Mouse (Mus musculus): ENCODE results near the gene Twf2. TPM values are rescaled to one million over a fixed set of nuclear protein-coding genes. Genes with fewer than 3 reads are reported as not detected.

The Twf2 gene
- polyA plus RNA-seq (2012; rRNA removed), result 24.4 and 29.7 TPM in 2 replicates

- WGBS, result 2% methylated on average over 61 of the region's 61 CpGs
- TF ChIP-seq POLR2A (IDR thresholded peaks at IDR 0.05; ENCODE audit: low read depth, low read length) (no peak), CTCF (conservative IDR thresholded peaks at IDR 0.05; ENCODE audit: insufficient read depth, insufficient read length, low read depth, low read length) (no peak)
- H3K27me3 ChIP-seq (replicated peaks; ENCODE audit: control insufficient read depth, insufficient read depth, low read length), result no peaks in the 10 kb centered on the region
- peak; percentile 95 for DNase-seq
- H3K27ac ChIP-seq (ENCODE audit: insufficient read depth, low read depth, low read length), result peak within 1 kb of the TSS; percentile 76
- H3K36me3 ChIP-seq (ENCODE audit: control insufficient read depth, insufficient read depth, low read length), result no peaks in the 10 kb centered on the region
- peak within 1 kb of the TSS; percentile 83 for H3K4me3 ChIP-seq (ENCODE audit: insufficient read depth, low read depth, low read length)
- H3K4me1 ChIP-seq (ENCODE audit: control insufficient read depth, insufficient read depth, low read length), result peaks cover 12% of the 10 kb centered on the region
Observed at GRCm38 (mm10) chr9:106202819-106203636, at the start of gene Twf2. Gene Twf2, plus strand, starts transcription at chr9:106203108.

- no peak for TF ChIP-seq POLR2A (IDR thresholded peaks at IDR 0.05; ENCODE audit: low read depth, low read length)
- no peak for TF ChIP-seq CTCF (conservative IDR thresholded peaks at IDR 0.05; ENCODE audit: insufficient read depth, insufficient read length, low read depth, low read length)
- Histone ChIP-seq H3K4me1 (ENCODE audit: control insufficient read depth, insufficient read depth, low read length) (peaks cover 15% of the 10 kb centered on the region; the same call in 1 of the 2 replicates), H3K27me3 (replicated peaks; ENCODE audit: control insufficient read depth, insufficient read depth, low read length) (no peaks in the 10 kb centered on the region), H3K4me3 (ENCODE audit: insufficient read depth, low read depth, low read length) (no peak overlapping the region), H3K36me3 (ENCODE audit: control insufficient read depth, insufficient read depth, low read length) (no peaks in the 10 kb centered on the region), H3K27ac (ENCODE audit: insufficient read depth, low read depth, low read length) (no peak overlapping the region)
- peak; percentile 68 for DNase-seq
- WGBS, result 55% methylated on average over 9 of the region's 9 CpGs
Observed at GRCm38 (mm10) chr9:106154106-106154505, 48.8 kb upstream of the Twf2 start.

GRCm38 (mm10) chr9:106156419-106156818, 46.5 kb upstream of the Twf2 start:
- no peak overlapping the region for H3K27ac ChIP-seq (ENCODE audit: insufficient read depth, low read depth, low read length)
- 57% methylated on average over 5 of the region's 5 CpGs for WGBS

GRCm38 (mm10) chr9:106156921-106157622, 45.8 kb upstream of the Twf2 start:
- Histone ChIP-seq H3K4me1 (ENCODE audit: control insufficient read depth, insufficient read depth, low read length) (peaks cover 19% of the 10 kb centered on the region; the same call in 1 of the 2 replicates), H3K4me3 (ENCODE audit: insufficient read depth, low read depth, low read length) (peak overlapping the region; percentile 73), H3K27me3 (replicated peaks; ENCODE audit: control insufficient read depth, insufficient read depth, low read length) (no peaks in the 10 kb centered on the region), H3K36me3 (ENCODE audit: control insufficient read depth, insufficient read depth, low read length) (no peaks in the 10 kb centered on the region), H3K27ac (ENCODE audit: insufficient read depth, low read depth, low read length) (peak overlapping the region; percentile 85)
- DNase-seq, result peak; percentile 64
- WGBS, result 65% methylated on average over 21 of the region's 21 CpGs
- no peak for TF ChIP-seq POLR2A (IDR thresholded peaks at IDR 0.05; ENCODE audit: low read depth, low read length)
- peak; percentile 37 for TF ChIP-seq CTCF (conservative IDR thresholded peaks at IDR 0.05; ENCODE audit: insufficient read depth, insufficient read length, low read depth, low read length)

More at GRCm38 (mm10) chr9:106156419-106156818, 46.5 kb upstream of the Twf2 start:
- peak overlapping the region; percentile 21 for H3K4me3 ChIP-seq (ENCODE audit: insufficient read depth, low read depth, low read length)
- no peaks in the 10 kb centered on the region for H3K36me3 ChIP-seq (ENCODE audit: control insufficient read depth, insufficient read depth, low read length)
- H3K27me3 ChIP-seq (replicated peaks; ENCODE audit: control insufficient read depth, insufficient read depth, low read length), result no peaks in the 10 kb centered on the region
- TF ChIP-seq CTCF (conservative IDR thresholded peaks at IDR 0.05; ENCODE audit: insufficient read depth, insufficient read length, low read depth, low read length), result peak; percentile 69
- TF ChIP-seq POLR2A (IDR thresholded peaks at IDR 0.05; ENCODE audit: low read depth, low read length), result no peak
- peaks cover 19% of the 10 kb centered on the region; the same call in 1 of the 2 replicates for H3K4me1 ChIP-seq (ENCODE audit: control insufficient read depth, insufficient read depth, low read length)
- DNase-seq, result peak; percentile 74

- Histone ChIP-seq H3K36me3 (ENCODE audit: control insufficient read depth, insufficient read depth, low read length) (no peaks in the 10 kb centered on the region), H3K4me1 (ENCODE audit: control insufficient read depth, insufficient read depth, low read length) (peaks cover 19% of the 10 kb centered on the region; the same call in 1 of the 2 replicates), H3K27me3 (replicated peaks; ENCODE audit: control insufficient read depth, insufficient read depth, low read length) (no peaks in the 10 kb centered on the region), H3K27ac (ENCODE audit: insufficient read depth, low read depth, low read length) (peak overlapping the region; percentile 85), H3K4me3 (ENCODE audit: insufficient read depth, low read depth, low read length) (peak overlapping the region; percentile 73)
- DNase-seq, result no peak
- TF ChIP-seq CTCF (conservative IDR thresholded peaks at IDR 0.05; ENCODE audit: insufficient read depth, insufficient read length, low read depth, low read length), result no peak
- TF ChIP-seq POLR2A (IDR thresholded peaks at IDR 0.05; ENCODE audit: low read depth, low read length), result no peak
- WGBS, result 55% methylated on average over 10 of the region's 10 CpGs
Observed at GRCm38 (mm10) chr9:106157623-106157925, 45.3 kb upstream of the Twf2 start.

- TF ChIP-seq POLR2A (IDR thresholded peaks at IDR 0.05; ENCODE audit: low read depth, low read length) (peak; percentile 45), CTCF (conservative IDR thresholded peaks at IDR 0.05; ENCODE audit: insufficient read depth, insufficient read length, low read depth, low read length) (no peak)
- peak; percentile 91 for DNase-seq
- Histone ChIP-seq H3K27ac (ENCODE audit: insufficient read depth, low read depth, low read length) (peak within 1 kb of the TSS; percentile 85), H3K36me3 (ENCODE audit: control insufficient read depth, insufficient read depth, low read length) (no peaks in the 10 kb centered on the region), H3K4me1 (ENCODE audit: control insufficient read depth, insufficient read depth, low read length) (peaks cover 19% of the 10 kb centered on the region; the same call in 1 of the 2 replicates), H3K27me3 (replicated peaks; ENCODE audit: control insufficient read depth, insufficient read depth, low read length) (no peaks in the 10 kb centered on the region), H3K4me3 (ENCODE audit: insufficient read depth, low read depth, low read length) (peak within 1 kb of the TSS; percentile 73)
- WGBS, result 32% methylated on average over 6 of the region's 6 CpGs
Observed at GRCm38 (mm10) chr9:106158037-106158491, 44.8 kb upstream of the Twf2 start, which contains the start of gene Glyctk. Gene Glyctk, minus strand, starts transcription at chr9:106158138.

All from kidney, adult 2 months (tissue).